Mouse (Mus musculus) splenic B cell, adult 2 months (primary cell): ENCODE data around the gene 9630041A04Rik.

Experiments
- DNase-seq: peaks from one replicate; pipeline ENCODE4 v3.0.0-alpha.2; 2011; ENCODE audit warnings: low read depth, low spot score
- H3K27me3 ChIP-seq: 2 replicates; pipeline ENCODE4 v1.6.1; 2012; ENCODE audit warnings: mild to moderate bottlenecking, low read length, moderate library complexity, mixed read lengths; ENCODE audit not compliant: control insufficient read depth, poor library complexity, insufficient read depth, severe bottlenecking
- H3K36me3 ChIP-seq: 2 replicates; pipeline ENCODE4 v1.6.1; 2012; ENCODE audit warnings: mild to moderate bottlenecking, low read length, moderate library complexity, mixed read lengths; ENCODE audit not compliant: control insufficient read depth, poor library complexity, insufficient read depth, severe bottlenecking

Gene 9630041A04Rik

GRCm38 (mm10) chr9:101903406-101903805 lies 41.8 kb downstream of the 9630041A04Rik start:
- H3K36me3 ChIP-seq = no peaks in the 10 kb centered on the region
- H3K27me3 ChIP-seq = no peaks in the 10 kb centered on the region
- no peak for DNase-seq

GRCm38 (mm10) chr9:101907747-101908255 lies 46.2 kb downstream of the 9630041A04Rik start:
- DNase-seq = no peak
- Histone ChIP-seq H3K36me3 (no peaks in the 10 kb centered on the region), H3K27me3 (no peaks in the 10 kb centered on the region)

DNA sequence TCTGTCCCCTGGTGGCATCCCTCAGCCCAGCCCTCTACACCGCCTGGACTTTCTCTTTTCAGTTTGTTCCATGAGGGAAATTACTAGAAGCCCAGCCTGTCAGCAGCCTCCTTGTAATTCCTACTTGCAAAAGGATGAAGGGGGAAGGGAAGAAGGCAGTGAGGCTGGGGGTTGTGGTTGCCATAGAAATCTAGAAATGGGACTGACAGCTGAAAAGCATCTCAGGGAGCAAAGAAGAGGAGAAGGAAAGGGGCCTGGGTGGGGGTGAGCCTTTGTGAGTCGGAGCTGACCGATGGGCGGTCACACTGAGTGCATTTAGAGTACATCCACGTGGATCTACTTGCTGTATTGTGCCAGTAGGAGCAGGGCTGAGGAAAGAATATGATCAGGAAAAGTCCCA lies 47.2 kb downstream of the 9630041A04Rik start:
- Histone ChIP-seq H3K36me3 (no peaks in the 10 kb centered on the region), H3K27me3 (no peaks in the 10 kb centered on the region)
- no peak for DNase-seq

DNA sequence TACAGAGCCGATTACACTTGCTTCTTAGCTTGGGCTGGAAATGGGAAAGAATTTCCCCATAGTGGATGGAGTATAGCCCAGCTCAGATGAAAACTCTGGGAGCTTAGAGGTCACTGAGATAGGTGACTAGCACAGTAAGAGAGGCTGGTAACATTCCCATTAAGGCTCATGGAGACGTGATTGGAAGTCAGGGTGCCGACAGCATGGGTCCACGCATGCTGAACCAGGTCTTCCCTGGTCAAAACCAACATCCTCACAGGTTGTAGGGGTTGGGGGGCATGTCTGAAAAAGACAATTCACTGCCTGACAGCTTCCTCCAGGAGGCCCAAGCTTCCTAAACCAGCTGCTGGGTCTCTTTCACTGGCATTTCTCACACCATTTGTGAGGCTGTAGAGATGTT lies 47.9 kb downstream of the 9630041A04Rik start:
- no peaks in the 10 kb centered on the region for H3K27me3 ChIP-seq
- H3K36me3 ChIP-seq = no peaks in the 10 kb centered on the region
- no peak for DNase-seq

DNA sequence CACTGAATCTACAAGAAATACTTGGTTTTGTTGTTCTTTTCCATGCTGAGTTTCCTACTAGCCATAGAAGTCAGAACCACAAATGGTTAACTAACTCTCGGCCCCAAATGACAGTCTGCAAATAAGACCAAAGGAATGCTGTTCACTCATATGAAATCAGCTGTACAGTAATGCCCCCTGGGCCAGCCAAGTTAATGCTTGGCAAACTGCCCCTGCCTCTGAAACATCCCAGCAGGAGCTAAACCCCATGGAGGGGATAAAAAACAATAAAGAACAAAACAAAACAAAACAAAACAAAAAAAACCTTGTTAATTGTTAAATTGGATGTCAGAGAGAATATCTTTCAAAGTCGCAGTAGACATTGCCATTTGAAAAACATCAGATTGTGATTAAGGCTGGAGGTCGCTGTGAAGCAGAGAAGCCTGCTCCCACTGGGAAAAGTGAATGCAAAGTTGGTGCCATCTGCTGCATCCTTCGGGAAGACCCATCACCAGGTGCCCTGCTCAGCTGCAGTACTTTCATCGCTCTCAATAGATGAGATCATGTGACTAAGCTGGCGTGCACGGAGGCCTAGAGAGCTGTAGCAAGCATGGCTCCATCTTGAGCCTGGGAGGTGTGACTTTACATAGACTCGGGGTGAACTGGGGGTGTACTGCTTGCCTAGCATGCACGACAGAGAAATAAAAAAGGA lies 49.7 kb downstream of the 9630041A04Rik start:
- H3K27me3 ChIP-seq = no peaks in the 10 kb centered on the region
- no peak for DNase-seq
- no peaks in the 10 kb centered on the region for H3K36me3 ChIP-seq

- DNase-seq = no peak
- Histone ChIP-seq H3K36me3 (no peaks in the 10 kb centered on the region), H3K27me3 (no peaks in the 10 kb centered on the region)
Observed at GRCm38 (mm10) chr9:101915082-101915481, 53.4 kb downstream of the 9630041A04Rik start.

DNA sequence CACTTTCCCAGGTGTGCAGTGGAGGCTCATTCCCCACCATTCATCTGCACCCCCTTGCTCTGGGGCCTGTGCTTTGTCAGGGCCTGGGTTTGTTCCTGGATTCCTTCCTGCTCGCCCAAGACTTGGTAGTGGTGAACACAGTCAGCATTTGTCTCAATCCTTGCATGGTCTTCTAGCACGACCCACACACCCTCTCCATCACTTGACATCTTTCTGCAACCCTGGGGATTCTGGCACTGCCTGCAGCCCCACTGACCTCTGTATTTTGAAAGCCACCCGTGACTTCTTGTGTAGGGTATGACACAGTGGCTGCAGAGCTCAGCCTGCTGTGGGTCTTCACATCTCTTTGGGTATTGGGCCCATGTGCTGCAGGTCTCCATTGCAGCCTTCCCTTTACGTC lies 57.1 kb downstream of the 9630041A04Rik start:
- Histone ChIP-seq H3K27me3 (no peaks in the 10 kb centered on the region), H3K36me3 (no peaks in the 10 kb centered on the region)
- DNase-seq = no peak

DNA sequence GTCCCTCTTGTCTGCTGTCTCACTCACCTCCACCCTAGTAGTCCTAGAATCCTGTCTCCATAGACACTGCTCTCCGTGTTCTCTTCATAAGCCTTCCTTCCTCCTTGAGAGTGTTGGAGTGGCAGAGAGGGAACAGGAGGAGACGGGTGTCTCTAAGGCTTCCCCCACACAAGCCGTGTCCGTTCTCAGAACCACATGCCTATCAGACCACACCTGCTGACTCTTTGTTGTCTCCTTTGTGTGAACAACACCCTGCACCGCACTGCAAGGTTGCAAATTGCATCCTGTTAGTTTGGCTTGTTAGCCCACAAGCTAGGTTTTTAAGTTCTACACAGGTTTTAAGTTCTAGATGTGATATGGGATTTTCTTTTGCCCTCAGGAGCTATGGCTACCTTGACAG lies 57.7 kb downstream of the 9630041A04Rik start:
- no peak for DNase-seq
- no peaks in the 10 kb centered on the region for H3K27me3 ChIP-seq
- H3K36me3 ChIP-seq = no peaks in the 10 kb centered on the region

GRCm38 (mm10) chr9:101922846-101923245 lies 61.2 kb downstream of the 9630041A04Rik start:
- H3K27me3 ChIP-seq = no peaks in the 10 kb centered on the region
- no peak for DNase-seq
- H3K36me3 ChIP-seq = no peaks in the 10 kb centered on the region

- H3K36me3 ChIP-seq = no peaks in the 10 kb centered on the region
- H3K27me3 ChIP-seq = no peaks in the 10 kb centered on the region; the same call in 1 of the 2 replicates
- DNase-seq = no peak
Observed at GRCm38 (mm10) chr9:101924829-101925228, 63.2 kb downstream of the 9630041A04Rik start.

DNA sequence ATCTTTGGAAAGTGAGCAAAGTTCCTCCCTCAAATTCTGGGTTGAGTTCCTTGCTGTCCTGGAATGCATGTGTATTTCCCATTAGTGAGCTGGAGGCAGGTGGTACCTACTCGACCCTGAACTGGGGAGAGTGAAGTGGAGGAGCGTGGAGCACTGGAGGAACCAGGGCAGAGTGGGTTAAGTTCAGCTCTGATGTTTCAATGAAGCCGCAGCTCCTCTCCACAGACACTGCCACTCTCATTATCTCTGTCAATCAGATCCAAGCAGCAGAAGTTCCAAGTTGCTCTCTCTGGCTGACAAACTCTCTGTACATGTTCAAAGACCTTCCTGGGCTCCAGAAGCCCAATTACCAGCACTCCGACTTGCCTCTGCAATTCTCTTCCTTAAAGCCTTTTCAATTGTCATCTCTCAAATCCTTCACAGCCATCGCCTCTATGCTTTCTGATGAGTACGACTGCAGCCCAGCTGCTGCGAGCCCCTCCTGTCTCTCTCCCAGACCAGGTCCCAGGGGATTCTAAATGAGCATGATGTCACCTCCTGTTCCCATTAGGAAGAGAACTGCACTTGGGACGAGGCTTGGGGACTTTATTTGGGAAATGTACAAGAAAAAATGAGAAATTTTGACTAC lies 72.4 kb downstream of the 9630041A04Rik start:
- H3K36me3 ChIP-seq = no peaks in the 10 kb centered on the region
- no peak for DNase-seq

GRCm38 (mm10) chr9:101934887-101935286 lies 73.2 kb downstream of the 9630041A04Rik start:
- Histone ChIP-seq H3K27me3 (no peaks in the 10 kb centered on the region), H3K36me3 (no peaks in the 10 kb centered on the region)
- no peak for DNase-seq

More for the DNA sequence above, 72.4 kb downstream of the 9630041A04Rik start:
- H3K27me3 ChIP-seq = no peaks in the 10 kb centered on the region; the same call in 1 of the 2 replicates

- no peaks in the 10 kb centered on the region for H3K27me3 ChIP-seq
- DNase-seq = no peak
- H3K36me3 ChIP-seq = no peaks in the 10 kb centered on the region
Observed at GRCm38 (mm10) chr9:101938066-101938465, 76.4 kb downstream of the 9630041A04Rik start.

GRCm38 (mm10) chr9:101939006-101939405 lies 77.4 kb downstream of the 9630041A04Rik start:
- DNase-seq = no peak
- H3K27me3 ChIP-seq = no peaks in the 10 kb centered on the region
- H3K36me3 ChIP-seq = no peaks in the 10 kb centered on the region

DNA sequence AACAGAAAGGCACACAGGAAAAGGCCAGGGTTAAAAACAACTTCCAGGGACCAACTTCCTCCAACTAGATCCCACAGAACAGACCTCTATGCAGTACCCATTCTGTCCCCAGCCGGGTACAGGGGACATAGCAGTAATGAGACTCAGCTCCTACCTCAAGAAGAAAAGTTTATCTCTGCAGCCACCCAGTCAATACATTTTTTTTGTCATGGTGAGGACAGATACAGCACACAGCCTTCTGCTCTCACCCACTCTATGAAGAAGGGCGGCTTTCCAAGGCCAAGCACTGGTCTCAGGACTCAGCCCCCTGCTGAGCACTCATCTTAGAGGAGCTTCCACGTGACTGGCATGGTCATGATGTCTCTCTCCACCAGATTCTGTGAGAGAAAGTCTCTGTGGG lies 78.5 kb downstream of the 9630041A04Rik start:
- no peak for DNase-seq
- Histone ChIP-seq H3K27me3 (no peaks in the 10 kb centered on the region), H3K36me3 (no peaks in the 10 kb centered on the region)
